Mouse (Mus musculus): ENCODE results near the gene Gtpbp6. TPM values are rescaled to one million over a fixed set of nuclear protein-coding genes. Genes with fewer than 3 reads are reported as not detected.
"Not testable (repeated sequence)": the region's sequence is repeated elsewhere in the genome, so short reads cannot be mapped to it uniquely, and the experiment has no call there.

Gtpbp6 gene
- 10 to 100 TPM; 23.8 to 31.2 (median 29.1) TPM for total RNA-seq (2022)

GRCm38 (mm10) chr5:110107581-110108304 is at the start of gene Gtpbp6:
Gtpbp6 (minus strand) TSS chr5:110108197.
- DNase-seq (ENCODE audit: low spot score) = peak; percentile 93

DNA sequence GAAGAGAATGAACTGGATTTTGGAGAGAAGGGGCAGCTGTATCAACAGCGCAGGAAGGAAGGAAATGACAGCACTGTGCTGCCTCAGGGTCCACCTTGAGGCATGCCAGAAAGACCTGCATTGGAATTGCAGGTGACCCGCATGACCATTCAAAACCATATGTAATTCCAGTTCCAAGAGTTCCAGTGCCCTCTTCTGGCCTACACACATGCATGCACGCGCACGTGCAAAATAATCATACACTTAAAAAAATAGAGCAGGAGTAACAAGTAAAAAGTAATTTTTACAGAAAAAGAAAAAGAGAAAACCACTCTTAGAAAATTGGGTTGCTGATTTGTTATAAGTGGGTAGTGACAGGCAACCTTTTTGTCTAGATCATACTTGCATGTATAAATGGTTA is 35.0 kb upstream of the Gtpbp6 start:
- DNase-seq (ENCODE audit: low spot score) = no peak

DNA sequence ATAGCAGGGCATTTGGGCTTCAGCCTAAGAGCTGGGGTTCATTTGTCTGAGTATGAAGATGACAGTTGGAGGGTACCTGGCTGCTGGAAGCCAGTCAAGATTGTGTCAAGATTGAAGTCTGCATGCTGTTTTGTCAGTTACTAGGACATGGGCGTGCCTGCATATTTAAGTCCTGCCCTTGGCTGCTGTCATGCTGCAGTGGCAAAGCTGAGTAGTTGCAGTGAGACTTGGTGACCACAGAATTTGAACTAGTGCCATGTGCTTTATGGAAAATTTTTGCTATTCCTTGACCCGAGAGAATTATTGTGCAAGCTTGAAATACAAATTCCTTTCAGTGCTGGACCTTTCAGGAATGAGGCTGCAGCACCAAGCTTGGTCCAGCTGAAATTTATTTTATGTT is 34.3 kb upstream of the Gtpbp6 start:
- peak; percentile 6 for DNase-seq (ENCODE audit: low spot score)

DNA sequence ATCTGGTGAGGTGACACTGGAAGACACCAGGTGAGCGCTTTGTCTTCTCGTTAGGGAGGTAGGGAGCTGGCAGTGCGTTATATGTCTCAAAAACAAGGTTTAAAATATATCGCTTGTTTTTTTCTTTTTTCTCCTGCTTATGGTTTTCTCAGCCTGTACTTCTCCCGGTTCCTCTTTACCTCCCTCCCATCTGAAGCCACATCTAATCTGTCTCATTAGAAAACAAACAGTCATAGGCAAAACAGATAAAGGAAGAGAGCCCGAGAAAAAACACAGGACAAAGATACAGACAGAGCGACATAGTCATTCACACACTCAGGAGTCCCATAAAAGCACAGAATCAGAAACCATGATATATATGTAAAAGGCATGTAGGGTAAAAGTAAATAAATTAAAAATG is 32.4 kb upstream of the Gtpbp6 start:
- DNase-seq (ENCODE audit: low spot score) = no peak

- DNase-seq (ENCODE audit: low spot score) = no peak
These were observed 31.3 kb upstream of the Gtpbp6 start for GRCm38 (mm10) chr5:110139325-110139724.

DNA sequence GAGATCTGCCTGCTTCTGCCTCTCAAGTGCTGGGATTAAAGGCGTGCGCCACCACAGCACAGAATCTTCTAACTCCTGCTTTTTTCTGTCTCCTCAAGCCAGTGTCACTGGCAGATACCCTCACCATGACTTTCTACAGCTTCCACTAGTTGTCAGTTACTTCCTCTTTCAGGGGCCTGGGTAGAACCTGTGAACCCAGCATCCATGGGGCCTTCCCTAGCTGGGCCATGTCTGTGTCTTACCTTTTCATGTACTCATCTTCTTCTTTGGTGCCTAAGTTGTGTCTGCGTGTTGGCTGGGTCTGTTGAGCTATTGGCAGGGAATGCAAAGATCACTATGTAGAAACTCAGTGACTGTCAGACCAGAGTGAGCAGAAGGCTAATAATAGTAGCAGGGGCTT is 29.8 kb upstream of the Gtpbp6 start:
- no peak for DNase-seq (ENCODE audit: low spot score)

DNA sequence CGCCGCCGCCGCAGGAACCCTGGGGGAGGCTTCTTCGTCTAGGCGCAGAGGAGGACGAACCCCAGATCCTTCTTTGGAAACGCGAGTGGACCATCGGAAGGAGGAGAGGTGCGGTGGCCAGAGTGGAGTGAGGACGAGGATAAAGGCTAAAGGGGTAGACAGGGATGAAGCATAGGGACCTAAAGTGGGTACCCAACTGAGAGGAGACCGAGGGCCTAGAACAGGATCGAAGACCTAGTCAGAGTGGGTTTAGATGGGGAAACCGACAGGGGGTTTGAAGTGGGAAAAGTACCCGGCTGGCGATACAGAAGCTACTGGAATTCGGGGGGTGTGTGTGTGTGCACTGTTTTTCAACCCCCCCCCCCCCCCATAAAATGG is 28.1 kb upstream of the Gtpbp6 start:
- DNase-seq (ENCODE audit: low spot score) = no peak

GRCm38 (mm10) chr5:110135293-110136086 is 27.5 kb upstream of the Gtpbp6 start, which contains the start of gene Chfr:
Chfr (plus strand) TSS chr5:110135842.
- DNase-seq (ENCODE audit: low spot score) = peak; percentile 98

- not testable (repeated sequence) for DNase-seq (ENCODE audit: low spot score)
These were observed 14.4 kb upstream of the Gtpbp6 start for GRCm38 (mm10) chr5:110122380-110122779.

DNA sequence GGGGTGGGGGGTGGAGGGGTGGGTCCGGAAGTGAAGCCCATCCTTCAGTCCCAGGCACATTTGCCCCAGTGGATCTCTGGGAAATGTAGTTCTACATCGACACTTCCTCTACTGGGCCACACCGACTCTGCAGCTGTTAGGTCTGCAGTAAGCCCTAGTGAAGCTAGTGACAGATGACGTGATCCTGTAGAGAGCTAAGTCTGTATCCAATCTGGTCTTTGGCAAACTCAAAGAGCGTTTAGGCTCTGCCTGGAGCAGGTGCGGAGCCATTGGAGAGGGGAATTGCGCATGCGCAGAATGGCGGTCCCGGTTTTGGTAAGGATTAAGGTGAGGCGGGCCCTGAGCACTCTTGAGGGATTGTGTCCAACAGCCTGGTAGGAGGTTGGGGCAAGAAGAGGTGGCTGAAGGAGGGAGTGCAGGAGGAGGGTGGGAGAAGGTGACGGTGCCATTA is 2.0 kb upstream of the Gtpbp6 start, which contains the start of gene Zfp605:
Gene Zfp605 (plus strand): TSS at position 102 of the 451 bp plus-strand sequence.
- DNase-seq (ENCODE audit: low spot score) = peak; percentile 90

DNA sequence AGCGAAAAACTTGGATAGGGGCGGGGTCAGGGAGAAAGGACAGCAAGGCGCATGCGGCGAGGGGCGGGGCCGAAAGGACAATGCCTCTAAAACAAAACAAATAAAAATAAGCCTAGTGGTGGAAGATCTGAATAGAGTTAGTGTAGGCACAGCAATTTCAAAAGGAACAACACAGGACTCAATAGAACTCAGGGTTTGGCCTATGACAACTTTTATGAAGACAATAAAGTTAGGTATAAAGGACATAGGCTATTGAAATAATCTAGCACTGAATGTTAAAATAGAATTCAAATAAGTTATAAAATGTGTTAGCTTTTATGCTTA is 270 bp upstream of the Gtpbp6 start:
- peak; percentile 95 for DNase-seq (ENCODE audit: low spot score)

DNA sequence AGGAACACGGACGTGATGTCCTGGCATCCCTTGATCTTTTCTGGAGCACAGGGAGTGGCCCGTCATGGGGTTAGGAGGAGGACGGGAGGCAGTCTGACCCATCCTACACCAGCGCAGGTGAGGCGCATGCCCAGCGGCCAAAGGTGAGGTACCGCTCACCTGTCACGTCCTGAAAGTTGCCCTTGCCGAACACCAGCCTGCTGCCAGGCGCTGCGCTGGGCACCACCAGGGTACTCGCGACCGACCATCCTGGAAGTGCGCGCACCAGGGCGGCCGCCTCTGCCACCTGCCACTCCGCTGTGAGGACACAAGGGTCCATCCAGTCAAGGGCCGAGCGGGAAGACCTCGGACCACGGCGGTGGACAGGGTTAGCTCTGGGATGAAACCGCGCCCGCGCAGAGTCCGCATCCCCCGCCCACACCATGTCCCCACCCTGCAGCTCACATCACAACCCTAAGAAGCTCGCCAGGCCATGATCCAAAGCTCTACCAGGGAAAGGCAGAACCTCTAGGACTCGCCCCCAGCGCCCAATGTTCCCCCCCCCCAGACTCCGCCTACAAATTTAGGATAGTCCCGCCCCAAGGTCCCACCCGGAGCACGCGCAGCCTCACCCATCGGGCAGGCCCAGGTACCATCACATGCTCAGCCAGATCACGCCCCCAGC is 964 bp downstream of the Gtpbp6 start:
- DNase-seq (ENCODE audit: low spot score) = no peak

GRCm38 (mm10) chr5:110106140-110106871 is 1.7 kb downstream of the Gtpbp6 start:
- no peak for DNase-seq (ENCODE audit: low spot score)

GRCm38 (mm10) chr5:110104616-110105380 is 3.2 kb downstream of the Gtpbp6 start:
- no peak for DNase-seq (ENCODE audit: low spot score)

GRCm38 (mm10) chr5:110103901-110104615 is 3.9 kb downstream of the Gtpbp6 start:
- DNase-seq (ENCODE audit: low spot score) = no peak

- no peak for DNase-seq (ENCODE audit: low spot score)
These were observed 5.0 kb downstream of the Gtpbp6 start for GRCm38 (mm10) chr5:110102853-110103625.

DNA sequence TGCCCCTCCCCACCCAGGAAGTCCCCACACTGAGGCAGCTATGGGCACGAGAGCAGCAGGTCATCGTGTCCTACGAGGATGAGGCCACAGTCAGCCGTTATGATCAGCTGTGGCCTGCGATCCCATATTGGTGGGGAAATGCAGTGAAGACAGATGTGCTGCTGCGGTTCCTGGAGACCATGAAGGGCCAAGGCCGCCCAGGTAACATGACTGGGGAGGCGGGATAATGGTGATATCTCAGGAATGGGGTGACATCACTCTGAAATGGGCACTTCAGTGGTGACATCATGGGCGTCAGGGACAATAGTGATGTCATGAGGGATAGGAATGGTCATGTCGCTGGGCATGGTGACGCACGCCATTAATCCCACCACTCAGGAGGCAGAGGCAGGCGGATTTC is 5.6 kb downstream of the Gtpbp6 start:
- no peak for DNase-seq (ENCODE audit: low spot score)

DNA sequence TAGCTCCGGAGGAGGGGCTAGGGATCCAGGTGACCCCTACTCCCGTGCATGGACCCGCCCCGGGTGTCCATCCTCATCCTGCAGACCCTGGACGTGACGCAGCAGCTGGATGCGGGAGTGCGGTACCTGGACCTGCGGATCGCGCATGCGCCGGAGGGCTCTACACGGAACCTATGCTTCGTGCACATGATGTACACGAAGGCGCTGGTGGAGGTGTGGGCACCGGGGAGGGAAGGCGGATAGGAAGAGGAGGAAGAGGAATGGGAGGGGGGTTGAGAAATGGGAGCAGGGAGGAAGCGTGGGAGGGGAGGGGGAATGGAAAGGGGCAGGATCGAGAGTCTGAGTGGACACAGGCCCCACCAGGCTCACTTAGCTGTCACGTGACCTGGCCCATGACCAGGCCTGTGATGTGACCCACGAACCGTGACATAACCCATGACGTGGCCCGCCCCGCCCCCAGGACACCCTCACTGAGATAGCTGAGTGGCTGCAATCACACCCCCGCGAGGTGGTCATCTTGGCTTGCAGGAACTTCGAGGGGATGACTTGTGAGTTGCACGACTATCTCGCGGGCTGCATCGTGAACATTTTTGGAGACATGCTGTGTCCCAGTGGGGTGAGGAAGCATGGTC is 6.2 kb downstream of the Gtpbp6 start:
- no peak for DNase-seq (ENCODE audit: low spot score)
